Mouse (Mus musculus) bone marrow macrophage, adult 2 months (primary cell): ENCODE data around the gene Hck.

Experiments
- CTCF ChIP-seq: IDR thresholded peaks from 2 replicates; pipeline ENCODE4 v1.5.1; 2012; ENCODE audit warnings: low read depth, mild to moderate bottlenecking, low read length, moderate library complexity
- POLR2A ChIP-seq: IDR thresholded peaks from 2 replicates; pipeline ENCODE4 v1.6.1; 2012; ENCODE audit warnings: mild to moderate bottlenecking, low read depth, low read length, borderline replicate concordance

DNA sequence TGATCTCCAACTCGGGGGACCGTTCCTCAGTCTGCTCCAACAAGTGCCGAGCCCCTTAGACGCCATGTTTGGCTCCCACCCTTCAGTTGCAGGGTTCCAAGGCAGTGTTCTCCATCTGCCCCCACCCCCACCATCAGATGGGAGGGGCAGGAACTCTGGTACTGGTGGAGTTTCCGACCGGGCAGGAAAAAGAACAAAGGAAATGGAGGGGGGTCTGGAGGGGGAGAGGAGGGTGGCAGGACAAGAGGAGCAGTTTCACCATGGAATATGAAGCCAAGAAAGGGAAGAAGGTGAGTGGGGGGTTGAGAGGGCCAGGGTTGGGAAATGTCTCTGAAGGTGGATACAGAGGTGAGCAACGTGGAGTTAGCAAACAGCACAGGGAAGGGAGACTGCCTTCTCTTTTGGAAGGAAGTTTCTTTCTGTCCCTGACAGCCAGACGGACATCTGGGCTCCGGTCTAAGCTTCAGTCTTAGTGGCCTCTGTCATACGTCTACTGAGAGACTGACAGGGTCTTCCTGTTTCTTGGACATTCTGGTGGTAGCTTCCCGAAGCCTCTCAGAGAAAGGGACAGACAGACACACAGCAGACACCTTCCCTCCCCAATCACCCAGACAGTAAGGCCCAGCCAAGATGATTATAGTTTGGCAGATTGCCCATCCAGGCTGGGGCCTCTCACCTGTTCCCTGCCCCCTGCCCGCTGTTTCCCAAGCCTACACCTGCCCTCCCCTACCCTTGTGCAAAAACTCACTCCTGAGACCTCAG, 42.3 kb upstream of the Hck start, which contains the start of gene Ccm2l:
- TF ChIP-seq CTCF (no peak), POLR2A (no peak)
